Mouse (Mus musculus): ENCODE data around the gene Hyal2. TPM values are rescaled to one million over a fixed set of nuclear protein-coding genes. Genes with fewer than 3 reads are reported as not detected.

The Hyal2 gene
- polyA plus RNA-seq, 1 experiment from 2014 or later, result 87.4 TPM

- Histone ChIP-seq H3K9ac (ENCODE audit: low read length) (no peak overlapping the region), H3K4me1 (ENCODE audit: control insufficient read depth, insufficient read depth, low read length) (peaks cover 35% of the 10 kb centered on the region), H3K4me2 (ENCODE audit: low read depth, low read length) (no peak overlapping the region), H3K27me3 (ENCODE audit: control insufficient read depth, insufficient read depth, low read length) (no peaks in the 10 kb centered on the region), H3K27ac (ENCODE audit: low read length) (no peak overlapping the region), H3K4me3 (ENCODE audit: low read length) (no peak overlapping the region), H3K9me3 (replicated peaks; ENCODE audit: control insufficient read depth, low read length) (no peaks in the 10 kb centered on the region), H3K36me3 (ENCODE audit: control insufficient read depth, insufficient read depth) (peaks cover 21% of the 10 kb centered on the region)
- ATAC-seq (replicated peaks; ENCODE audit: extremely low read depth, insufficient read depth, low FRiP score), result no peak
- 89% methylated on average over 7 of the region's 7 CpGs for WGBS
Observed at GRCm38 (mm10) chr9:107538231-107538630, 29.5 kb upstream of the Hyal2 start.

DNA sequence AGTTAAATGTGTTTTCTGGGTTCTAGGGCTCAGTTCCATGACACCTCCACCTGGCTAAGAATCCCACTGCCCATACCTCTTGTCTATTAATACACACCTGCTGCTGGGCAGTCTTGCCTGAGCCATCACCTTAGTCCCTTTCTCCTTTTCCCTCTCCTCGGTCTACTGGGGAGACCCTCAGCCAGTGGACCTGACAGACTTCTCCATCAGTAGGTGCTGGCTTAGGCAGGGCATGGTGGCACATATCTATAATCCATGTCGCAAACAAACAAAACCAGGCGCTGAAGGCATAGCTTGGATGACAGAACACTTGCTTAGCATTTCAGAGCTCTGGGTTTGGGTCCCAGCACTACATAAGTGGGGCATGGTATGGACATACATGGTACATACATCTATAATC lies 29.0 kb upstream of the Hyal2 start:
- Histone ChIP-seq H3K4me3 (ENCODE audit: low read length) (no peak overlapping the region), H3K27me3 (ENCODE audit: control insufficient read depth, insufficient read depth, low read length) (no peaks in the 10 kb centered on the region), H3K9me3 (replicated peaks; ENCODE audit: control insufficient read depth, low read length) (no peaks in the 10 kb centered on the region), H3K9ac (ENCODE audit: low read length) (no peak overlapping the region), H3K4me1 (ENCODE audit: control insufficient read depth, insufficient read depth, low read length) (peaks cover 35% of the 10 kb centered on the region), H3K27ac (ENCODE audit: low read length) (no peak overlapping the region), H3K36me3 (ENCODE audit: control insufficient read depth, insufficient read depth) (peaks cover 21% of the 10 kb centered on the region), H3K4me2 (ENCODE audit: low read depth, low read length) (no peak overlapping the region)
- no peak for ATAC-seq (replicated peaks; ENCODE audit: extremely low read depth, insufficient read depth, low FRiP score)
- WGBS, result 88% methylated on average over 3 of the region's 3 CpGs

- H3K27me3 ChIP-seq (ENCODE audit: control insufficient read depth, insufficient read depth, low read length), result no peaks in the 10 kb centered on the region
- ATAC-seq (replicated peaks; ENCODE audit: extremely low read depth, insufficient read depth, low FRiP score), result no peak
- peaks cover 35% of the 10 kb centered on the region for H3K4me1 ChIP-seq (ENCODE audit: control insufficient read depth, insufficient read depth, low read length)
- no peaks in the 10 kb centered on the region for H3K9me3 ChIP-seq (replicated peaks; ENCODE audit: control insufficient read depth, low read length)
- no peak overlapping the region for H3K27ac ChIP-seq (ENCODE audit: low read length)
- no peak overlapping the region for H3K9ac ChIP-seq (ENCODE audit: low read length)
- 87% methylated on average over 8 of the region's 8 CpGs for WGBS
- no peak overlapping the region for H3K4me3 ChIP-seq (ENCODE audit: low read length)
- peaks cover 30% of the 10 kb centered on the region for H3K36me3 ChIP-seq (ENCODE audit: control insufficient read depth, insufficient read depth)
- H3K4me2 ChIP-seq (ENCODE audit: low read depth, low read length), result no peak overlapping the region
Observed at GRCm38 (mm10) chr9:107539940-107540339, 27.8 kb upstream of the Hyal2 start.

- no peaks in the 10 kb centered on the region for H3K9me3 ChIP-seq (replicated peaks; ENCODE audit: control insufficient read depth, low read length)
- H3K27me3 ChIP-seq (ENCODE audit: control insufficient read depth, insufficient read depth, low read length), result no peaks in the 10 kb centered on the region
- H3K4me2 ChIP-seq (ENCODE audit: low read depth, low read length), result no peak overlapping the region
- no peak overlapping the region for H3K27ac ChIP-seq (ENCODE audit: low read length)
- no peak for ATAC-seq (replicated peaks; ENCODE audit: extremely low read depth, insufficient read depth, low FRiP score)
- H3K9ac ChIP-seq (ENCODE audit: low read length), result no peak overlapping the region
- H3K4me3 ChIP-seq (ENCODE audit: low read length), result no peak overlapping the region
- 70% methylated on average over 4 of the region's 4 CpGs for WGBS
- H3K36me3 ChIP-seq (ENCODE audit: control insufficient read depth, insufficient read depth), result peaks cover 30% of the 10 kb centered on the region
- H3K4me1 ChIP-seq (ENCODE audit: control insufficient read depth, insufficient read depth, low read length), result peaks cover 34% of the 10 kb centered on the region
Observed at GRCm38 (mm10) chr9:107540420-107540819, 27.3 kb upstream of the Hyal2 start.

DNA sequence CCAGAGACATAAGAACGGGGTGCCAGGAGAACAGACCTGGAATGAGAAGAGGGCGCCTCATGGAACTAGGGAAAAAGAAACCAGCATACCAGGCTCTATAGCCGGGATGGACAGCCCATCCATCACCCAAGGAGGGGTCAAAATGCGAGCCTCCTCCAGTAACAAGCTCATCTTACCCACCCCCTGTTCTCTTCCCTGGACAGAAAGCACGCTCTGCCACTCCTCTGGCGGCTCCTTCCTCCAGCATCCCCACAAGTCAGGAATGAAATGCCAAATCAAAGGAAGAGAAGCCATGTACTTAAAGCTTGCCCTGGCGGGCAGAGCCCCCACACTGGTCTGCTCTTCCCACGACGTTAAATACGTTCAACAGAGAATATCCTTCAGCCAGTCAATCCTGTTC lies 26.7 kb upstream of the Hyal2 start:
- Histone ChIP-seq H3K4me3 (ENCODE audit: low read length) (peak overlapping the region; percentile 92), H3K36me3 (ENCODE audit: control insufficient read depth, insufficient read depth) (peaks cover 30% of the 10 kb centered on the region), H3K9me3 (replicated peaks; ENCODE audit: control insufficient read depth, low read length) (no peaks in the 10 kb centered on the region), H3K27me3 (ENCODE audit: control insufficient read depth, insufficient read depth, low read length) (no peaks in the 10 kb centered on the region), H3K4me2 (ENCODE audit: low read depth, low read length) (peak overlapping the region; percentile 99), H3K4me1 (ENCODE audit: control insufficient read depth, insufficient read depth, low read length) (peaks cover 28% of the 10 kb centered on the region), H3K9ac (ENCODE audit: low read length) (peak overlapping the region; percentile 90), H3K27ac (ENCODE audit: low read length) (no peak overlapping the region)
- 30% methylated on average over 10 of the region's 10 CpGs for WGBS
- no peak for ATAC-seq (replicated peaks; ENCODE audit: extremely low read depth, insufficient read depth, low FRiP score)

DNA sequence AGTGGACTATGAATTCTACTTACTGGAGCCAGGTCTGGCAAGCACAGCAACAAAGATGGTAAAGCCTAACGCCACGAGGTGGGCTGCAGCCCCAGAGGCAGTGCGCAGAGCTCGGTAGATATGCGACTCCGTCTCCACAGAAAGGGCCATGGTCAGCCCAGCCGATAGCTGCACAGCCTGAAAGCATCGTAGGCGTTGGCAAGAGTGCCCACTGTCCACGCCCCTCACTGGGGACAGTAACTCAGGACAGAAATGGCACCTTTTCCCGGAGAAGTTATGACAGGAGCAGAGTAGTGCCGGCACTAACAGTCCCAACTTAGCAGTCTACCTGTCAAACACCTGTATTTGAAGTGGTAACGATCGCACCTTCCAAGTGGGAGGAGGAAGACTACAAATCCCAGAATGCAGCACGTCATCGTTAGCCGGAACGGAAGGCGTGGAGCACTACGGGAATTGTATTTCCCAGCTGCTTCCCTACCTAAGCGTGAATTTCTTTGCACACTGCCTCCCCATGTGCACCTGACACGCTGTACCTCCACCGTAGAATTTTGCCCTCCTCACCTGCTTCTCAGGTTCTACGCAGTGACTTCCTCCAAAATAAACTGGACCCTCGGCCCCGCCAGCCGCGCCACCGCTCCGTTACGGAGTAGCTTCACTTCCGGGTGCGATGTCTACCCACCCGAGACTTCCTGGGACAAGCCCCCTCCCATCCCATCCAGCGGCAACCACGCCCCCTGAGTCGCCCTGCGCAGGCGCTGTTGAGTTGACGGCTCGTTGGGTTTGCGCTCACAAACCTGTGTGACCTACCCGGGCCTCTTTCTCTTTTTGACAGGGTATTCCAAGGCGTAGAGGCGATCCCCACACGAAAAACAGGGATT lies 26.0 kb upstream of the Hyal2 start, which contains the start of the genes Cyb561d2 and Nprl2:
Gene Cyb561d2, minus strand, starts transcription at position 720 of the 878 bp plus-strand sequence.
Gene Nprl2, plus strand, starts transcription at position 753 of the 878 bp plus-strand sequence.
- H3K4me3 ChIP-seq (ENCODE audit: low read length), result peak within 1 kb of the TSS; percentile 92
- no peaks in the 10 kb centered on the region for H3K9me3 ChIP-seq (replicated peaks; ENCODE audit: control insufficient read depth, low read length)
- peak; percentile 88 for ATAC-seq (replicated peaks; ENCODE audit: extremely low read depth, insufficient read depth, low FRiP score)
- peak within 1 kb of the TSS; percentile 90 for H3K9ac ChIP-seq (ENCODE audit: low read length)
- H3K27me3 ChIP-seq (ENCODE audit: control insufficient read depth, insufficient read depth, low read length), result no peaks in the 10 kb centered on the region
- peak within 1 kb of the TSS; percentile 99 for H3K4me2 ChIP-seq (ENCODE audit: low read depth, low read length)
- peaks cover 30% of the 10 kb centered on the region for H3K36me3 ChIP-seq (ENCODE audit: control insufficient read depth, insufficient read depth)
- peak within 1 kb of the TSS; percentile 74 for H3K27ac ChIP-seq (ENCODE audit: low read length)
- WGBS, result under 1% methylated on average over 46 of the region's 46 CpGs
- H3K4me1 ChIP-seq (ENCODE audit: control insufficient read depth, insufficient read depth, low read length), result peaks cover 28% of the 10 kb centered on the region

GRCm38 (mm10) chr9:107542352-107542686 lies 25.4 kb upstream of the Hyal2 start:
- H3K4me2 ChIP-seq (ENCODE audit: low read depth, low read length), result peak overlapping the region; percentile 99
- H3K4me1 ChIP-seq (ENCODE audit: control insufficient read depth, insufficient read depth, low read length), result peaks cover 29% of the 10 kb centered on the region
- no peak; the same call in 1 of the 2 replicates for ATAC-seq (replicated peaks; ENCODE audit: extremely low read depth, insufficient read depth, low FRiP score)
- no peaks in the 10 kb centered on the region for H3K27me3 ChIP-seq (ENCODE audit: control insufficient read depth, insufficient read depth, low read length)
- 2% methylated on average over 11 of the region's 11 CpGs for WGBS
- no peaks in the 10 kb centered on the region for H3K9me3 ChIP-seq (replicated peaks; ENCODE audit: control insufficient read depth, low read length)
- H3K36me3 ChIP-seq (ENCODE audit: control insufficient read depth, insufficient read depth), result peaks cover 30% of the 10 kb centered on the region
- H3K4me3 ChIP-seq (ENCODE audit: low read length), result peak overlapping the region; percentile 92
- peak overlapping the region; percentile 59; the same call in 1 of the 2 replicates for H3K27ac ChIP-seq (ENCODE audit: low read length)
- H3K9ac ChIP-seq (ENCODE audit: low read length), result peak overlapping the region; percentile 90

DNA sequence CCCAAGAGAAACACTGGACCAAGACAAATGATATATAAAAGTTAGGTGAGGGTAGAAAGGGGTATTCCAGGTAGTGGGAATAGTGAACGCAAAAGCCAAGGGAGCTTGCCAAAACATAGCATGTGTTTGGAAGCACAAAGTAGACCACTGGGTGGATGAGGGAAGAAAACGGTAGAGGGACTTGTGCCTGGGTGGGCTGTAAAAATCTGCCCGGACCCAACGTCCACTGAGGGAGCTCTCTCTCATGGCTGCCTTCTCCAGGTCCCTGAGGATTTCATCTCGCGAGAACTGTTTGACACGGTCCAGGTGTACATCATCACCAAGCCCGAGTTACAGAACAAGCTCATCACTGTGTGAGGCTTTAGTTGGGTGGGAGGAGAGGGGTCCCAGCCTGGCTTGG lies 25.0 kb upstream of the Hyal2 start:
- peak overlapping the region; percentile 90 for H3K9ac ChIP-seq (ENCODE audit: low read length)
- H3K4me3 ChIP-seq (ENCODE audit: low read length), result peak overlapping the region; percentile 92
- H3K27ac ChIP-seq (ENCODE audit: low read length), result no peak overlapping the region
- H3K4me1 ChIP-seq (ENCODE audit: control insufficient read depth, insufficient read depth, low read length), result peaks cover 30% of the 10 kb centered on the region
- no peaks in the 10 kb centered on the region for H3K27me3 ChIP-seq (ENCODE audit: control insufficient read depth, insufficient read depth, low read length)
- WGBS, result 38% methylated on average over 8 of the region's 8 CpGs
- H3K4me2 ChIP-seq (ENCODE audit: low read depth, low read length), result peak overlapping the region; percentile 99
- no peaks in the 10 kb centered on the region for H3K9me3 ChIP-seq (replicated peaks; ENCODE audit: control insufficient read depth, low read length)
- H3K36me3 ChIP-seq (ENCODE audit: control insufficient read depth, insufficient read depth), result peaks cover 28% of the 10 kb centered on the region
- no peak for ATAC-seq (replicated peaks; ENCODE audit: extremely low read depth, insufficient read depth, low FRiP score)

- H3K4me2 ChIP-seq (ENCODE audit: low read depth, low read length), result no peak overlapping the region
- no peaks in the 10 kb centered on the region for H3K27me3 ChIP-seq (ENCODE audit: control insufficient read depth, insufficient read depth, low read length)
- H3K9me3 ChIP-seq (replicated peaks; ENCODE audit: control insufficient read depth, low read length), result no peaks in the 10 kb centered on the region
- peaks cover 30% of the 10 kb centered on the region for H3K4me1 ChIP-seq (ENCODE audit: control insufficient read depth, insufficient read depth, low read length)
- H3K27ac ChIP-seq (ENCODE audit: low read length), result no peak overlapping the region
- H3K9ac ChIP-seq (ENCODE audit: low read length), result no peak overlapping the region
- no peak overlapping the region for H3K4me3 ChIP-seq (ENCODE audit: low read length)
- ATAC-seq (replicated peaks; ENCODE audit: extremely low read depth, insufficient read depth, low FRiP score), result no peak
- peaks cover 22% of the 10 kb centered on the region for H3K36me3 ChIP-seq (ENCODE audit: control insufficient read depth, insufficient read depth)
- 84% methylated on average over 11 of the region's 11 CpGs for WGBS
Observed at GRCm38 (mm10) chr9:107543299-107543698, 24.4 kb upstream of the Hyal2 start.

Data from heart, embryonic 16.5 days (tissue).